ENCODE assay signal across 8 mouse cellular contexts in the genomic region with DNA sequence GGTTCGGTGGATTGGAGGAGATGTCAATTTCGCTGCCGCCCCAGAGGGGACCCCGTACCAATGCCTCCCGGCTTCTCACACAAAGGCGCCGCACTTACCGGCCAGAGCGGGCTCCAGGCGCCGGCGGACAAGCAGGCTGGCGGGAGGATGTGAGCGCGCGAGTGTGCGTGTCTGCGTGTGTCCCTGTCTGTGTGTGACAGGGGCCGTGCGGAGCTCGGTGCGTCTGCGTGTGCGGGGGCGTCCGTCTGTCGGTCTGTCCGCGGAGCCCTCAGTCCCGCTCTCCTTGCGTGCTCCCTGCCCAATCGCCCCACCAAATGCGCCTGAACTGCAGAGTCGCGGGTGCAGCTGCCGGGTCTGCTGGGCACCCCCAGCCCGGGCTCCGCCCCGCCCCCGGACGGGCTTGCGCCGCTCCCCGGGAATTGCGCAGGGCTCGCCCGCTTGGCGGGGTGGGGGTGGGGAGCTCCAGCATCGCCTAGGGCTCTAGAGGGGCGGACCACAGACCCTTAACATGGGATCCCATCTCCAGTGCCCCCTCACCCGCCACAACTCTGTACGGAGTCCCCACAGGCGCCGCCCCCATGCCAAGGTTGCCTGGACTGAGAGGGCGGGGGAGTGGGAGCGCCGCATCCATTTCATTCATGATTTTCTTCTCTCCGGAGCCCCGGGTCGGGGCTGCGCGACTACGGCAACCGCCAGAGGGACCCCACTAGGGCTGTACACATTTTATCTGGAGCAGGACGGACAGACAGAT. TPM values are rescaled to one million over a fixed set of nuclear protein-coding genes. Genes with fewer than 3 reads are reported as not detected.
DNase-seq lines count a peak whose midpoint lies in the region; ATAC-seq and TF ChIP-seq lines count a peak whose summit lies in the region.

No protein-coding gene starts in this region.

- no peak for TF ChIP-seq POLR2A in cerebellum, adult 2 months (IDR thresholded peaks at IDR 0.05; ENCODE audit: borderline replicate concordance, insufficient read depth, low read length)

- under 1% methylated on average over 65 of the region's 65 CpGs for WGBS in kidney, embryonic 15.5 days
- WGBS in cerebellum, adult 2 months, result under 1% methylated on average over 65 of the region's 65 CpGs
- under 1% methylated on average over 63 of the region's 65 CpGs for WGBS in forebrain, embryonic 16.5 days
- WGBS in liver, embryonic 15.5 days (ENCODE audit: insufficient replicate concordance), result 2% methylated on average over 64 of the region's 65 CpGs

- peak overlapping the region; percentile 97 for H3K4me2 ChIP-seq in kidney, embryonic 15.5 days
- H3K4me2 ChIP-seq in forebrain, embryonic 16.5 days (ENCODE audit: low read length), result peak overlapping the region; percentile 85
- peak overlapping the region; percentile 60 for H3K4me2 ChIP-seq in liver, embryonic 15.5 days

- no peak overlapping the region for H3K27ac ChIP-seq in kidney, embryonic 15.5 days
- H3K27ac ChIP-seq in cerebellum, adult 2 months (ENCODE audit: insufficient read depth, low read length), result no peak overlapping the region
- H3K27ac ChIP-seq in forebrain, embryonic 16.5 days (ENCODE audit: low read length), result peak overlapping the region; percentile 52
- no peak overlapping the region for H3K27ac ChIP-seq in liver, embryonic 15.5 days (replicated peaks)

- no peak for TF ChIP-seq CTCF in cerebellum, adult 2 months (IDR thresholded peaks at IDR 0.05; ENCODE audit: borderline replicate concordance, insufficient read depth, low read depth, low read length)

- peak overlapping the region; percentile 44 for H3K9ac ChIP-seq in kidney, embryonic 15.5 days
- H3K9ac ChIP-seq in forebrain, embryonic 16.5 days (replicated peaks; ENCODE audit: low read depth, low read length), result peak overlapping the region; percentile 73
- H3K9ac ChIP-seq in liver, embryonic 15.5 days, result no peak overlapping the region

- no peaks in the 10 kb centered on the region for H3K36me3 ChIP-seq in kidney, embryonic 15.5 days
- H3K36me3 ChIP-seq in forebrain, embryonic 16.5 days (ENCODE audit: control insufficient read depth, insufficient read depth), result no peaks in the 10 kb centered on the region
- H3K36me3 ChIP-seq in liver, embryonic 15.5 days (replicated peaks), result no peaks in the 10 kb centered on the region

- no peak for DNase-seq in kidney, adult 9 months
- peak; percentile 47 to 71 for DNase-seq in cerebellum, adult 2 months
- DNase-seq in kidney, postnatal 10 days, result peak; percentile 38
- peak; percentile 71 to 74 for DNase-seq in right cerebral cortex, adult 2 months (ENCODE audit: low spot score in 2 of 2)
- DNase-seq in T-cell, adult 2 months (ENCODE audit: low spot score), result no peak

- H3K9me3 ChIP-seq in kidney, embryonic 15.5 days (replicated peaks), result no peaks in the 10 kb centered on the region
- H3K9me3 ChIP-seq in forebrain, embryonic 16.5 days (ENCODE audit: control insufficient read depth, low read length), result no peaks in the 10 kb centered on the region
- no peaks in the 10 kb centered on the region for H3K9me3 ChIP-seq in liver, embryonic 15.5 days (replicated peaks)

- peak; percentile 76 for ATAC-seq in kidney, embryonic 15.5 days (replicated peaks; ENCODE audit: low FRiP score)
- peak; percentile 88 for ATAC-seq in forebrain, embryonic 16.5 days
- ATAC-seq in liver, embryonic 15.5 days (ENCODE audit: insufficient read depth), result no peak

- peaks cover 21% of the 10 kb centered on the region for H3K4me1 ChIP-seq in kidney, embryonic 15.5 days
- no peaks in the 10 kb centered on the region for H3K4me1 ChIP-seq in cerebellum, adult 2 months (ENCODE audit: control insufficient read depth, insufficient read depth, low read length)
- peaks cover 12% of the 10 kb centered on the region for H3K4me1 ChIP-seq in forebrain, embryonic 16.5 days (replicated peaks; ENCODE audit: control insufficient read depth, insufficient read depth, low read length)
- 0 out of 2 replicates have a peak, but pooled peaks cover 7% of the 10 kb centered on the region for H3K4me1 ChIP-seq in liver, embryonic 15.5 days (replicated peaks)

- H3K4me3 ChIP-seq in kidney, embryonic 15.5 days (replicated peaks), result peak overlapping the region; percentile 61
- peak overlapping the region; percentile 63 for H3K4me3 ChIP-seq in cerebellum, adult 2 months (replicated peaks; ENCODE audit: insufficient read depth, low read depth, low read length)
- peak overlapping the region; percentile 57 for H3K4me3 ChIP-seq in forebrain, embryonic 16.5 days (replicated peaks; ENCODE audit: low read length)
- peak overlapping the region; percentile 42 for H3K4me3 ChIP-seq in liver, embryonic 15.5 days (replicated peaks)

- peaks cover 60% of the 10 kb centered on the region for H3K27me3 ChIP-seq in kidney, embryonic 15.5 days
- H3K27me3 ChIP-seq in cerebellum, adult 2 months (ENCODE audit: control insufficient read depth, insufficient read depth, low read length), result no peaks in the 10 kb centered on the region
- H3K27me3 ChIP-seq in forebrain, embryonic 16.5 days (replicated peaks; ENCODE audit: control insufficient read depth, insufficient read depth, low read length), result peaks cover 22% of the 10 kb centered on the region
- peaks cover 54% of the 10 kb centered on the region for H3K27me3 ChIP-seq in liver, embryonic 15.5 days

RNA-seq across cellular contexts. Expression of gene Ptpn5, which starts 1.1 kb away (rescaled TPM):
- 0.66 and 0.92 TPM in 2 replicates for polyA plus RNA-seq in kidney, embryonic 15.5 days (2015; fragmentation: Nextera tagmentation; extraction: Ambion mirVana)
- 47.4 and 61.1 TPM in 2 replicates for polyA plus RNA-seq in cerebellum, adult 2 months (2012; rRNA removed)
- polyA plus RNA-seq in forebrain, embryonic 16.5 days (2015; fragmentation: Nextera tagmentation; extraction: Ambion mirVana), result 68.5 and 103 TPM in 2 replicates
- 0.10 TPM in 1 of 2 replicates, not detected in the other for polyA plus RNA-seq in liver, embryonic 15.5 days (2015; fragmentation: Nextera tagmentation; extraction: Ambion mirVana)

Comparison
In these comparisons a context has a peak if more than half of its experiments do, and no peak if none do; other contexts are left out.
1. DNase-seq: peak in cerebellum, adult 2 months (2 of 2), kidney, postnatal 10 days (single experiment) and right cerebral cortex, adult 2 months (2 of 2); none in kidney, adult 9 months (single experiment) and T-cell, adult 2 months (single experiment).
2. RNA of gene Ptpn5, which starts 1.1 kb away (polyA plus RNA-seq): 68.5 to 103 TPM in forebrain, embryonic 16.5 days and 47.4 to 61.1 TPM in cerebellum, adult 2 months; 0.66 to 0.92 TPM in kidney, embryonic 15.5 days and 0.10 TPM in liver, embryonic 15.5 days; every median in the first group is over 10 times any median in the second.
3. Peak in every context shown above with its lines, with median percentiles within 50 percentile points of each other: H3K4me2 ChIP-seq and H3K4me3 ChIP-seq.